Mouse (Mus musculus) myocyte (in vitro differentiated cells): ENCODE measurements around the gene Tgm6.

Experiments used
- CEBPB ChIP-seq: IDR thresholded peaks from 2 replicates; pipeline ENCODE4 v1.6.1; 2011; ENCODE audit warnings: mild to moderate bottlenecking, moderate library complexity; ENCODE audit not compliant: poor library complexity, insufficient read depth, severe bottlenecking
- E2F4 ChIP-seq: IDR thresholded peaks from one replicate; pipeline ENCODE4 v1.6.1; 2011; ENCODE audit warnings: mild to moderate bottlenecking, control low read depth, moderate library complexity; ENCODE audit not compliant: insufficient read depth
- MAX ChIP-seq: IDR thresholded peaks from one replicate; pipeline ENCODE4 v1.6.1; 2011; ENCODE audit warnings: low read depth, mild to moderate bottlenecking, control low read depth
- MYOG ChIP-seq, 3 experiments: IDR thresholded peaks; one replicate each; pipeline ENCODE4 v1.6.1; 2011; ENCODE audit warnings: control low read depth in 2 of 3, low read depth in 2 of 3, mild to moderate bottlenecking in 2 of 3; ENCODE audit not compliant: insufficient read length in 2 of 3, control insufficient read depth in 1 of 3, insufficient read depth in 1 of 3
- POLR2A ChIP-seq: IDR thresholded peaks from one replicate; pipeline ENCODE4 v1.6.1; 2011; ENCODE audit warnings: low read depth, mild to moderate bottlenecking, control low read depth, moderate library complexity; ENCODE audit not compliant: insufficient read length
- POLR2AphosphoS2 ChIP-seq: IDR thresholded peaks from one replicate; pipeline ENCODE4 v1.6.1; 2011; ENCODE audit warnings: low read depth, control low read depth; ENCODE audit not compliant: insufficient read length
- SRF ChIP-seq: IDR thresholded peaks from one replicate; pipeline ENCODE4 v1.6.1; 2011; ENCODE audit warnings: low read depth; ENCODE audit not compliant: control insufficient read depth, insufficient read length
- TCF12 ChIP-seq: IDR thresholded peaks from one replicate; pipeline ENCODE4 v1.6.1; 2011; ENCODE audit warnings: mild to moderate bottlenecking, control low read depth; ENCODE audit not compliant: poor library complexity, insufficient read depth, severe bottlenecking
- USF1 ChIP-seq: IDR thresholded peaks from one replicate; pipeline ENCODE4 v1.6.1; 2011; ENCODE audit warnings: low read depth, mild to moderate bottlenecking, control low read depth, moderate library complexity

DNA sequence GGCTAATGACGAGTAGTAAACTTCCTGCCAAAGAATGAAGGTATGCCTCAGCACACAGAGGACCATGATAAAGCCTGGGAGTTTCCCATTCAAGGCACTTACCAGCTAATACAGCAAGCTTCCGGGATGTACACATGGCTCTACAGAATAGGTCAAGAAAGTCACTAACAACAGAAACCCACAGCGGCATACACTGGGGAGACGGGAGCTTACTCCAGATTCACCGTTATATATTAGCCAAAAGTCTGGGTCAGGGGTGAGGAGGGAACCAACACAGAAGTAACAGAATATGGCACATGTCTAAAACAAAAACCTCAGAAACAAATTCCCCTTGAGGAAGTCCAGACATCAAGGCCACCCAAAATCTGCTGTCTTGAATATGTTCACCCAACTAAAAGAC lies 50.5 kb downstream of the Tgm6 start:
- no peak for TF ChIP-seq POLR2A
- TF ChIP-seq SRF = no peak
- TF ChIP-seq USF1 = no peak
- no peak for TF ChIP-seq POLR2AphosphoS2
- no peak for TF ChIP-seq MYOG (IDR thresholded peaks at IDR 0.05; ENCODE audit: control insufficient read depth in 1 of 3, insufficient read depth in 1 of 3, insufficient read length in 2 of 3, low read depth in 2 of 3)
- TF ChIP-seq CEBPB = no peak
- TF ChIP-seq MAX = no peak
- no peak for TF ChIP-seq TCF12
- no peak for TF ChIP-seq E2F4
